In genomic region chr8:94954368-94954737, GRCm38 (mm10) we compare ENCODE assay signal across 9 mouse cellular contexts. TPM values are rescaled to one million over a fixed set of nuclear protein-coding genes. Genes with fewer than 3 reads are reported as not detected.
DNase-seq lines count a peak whose midpoint lies in the region; ATAC-seq and TF ChIP-seq lines count a peak whose summit lies in the region.
"Had no signal": no experiment of that assay in that cellular context is flagged by ENCODE, and none has a peak within 500 bp of the region (broad histone marks: within the 10 kb centered on the region; RNA-seq: fewer than 3 reads in every experiment).

No protein-coding gene starts in this region.

- H3K36me3 ChIP-seq in hindbrain, postnatal 0 days (ENCODE audit: insufficient read depth, low read length) = no peaks in the 10 kb centered on the region
- no peaks in the 10 kb centered on the region for H3K36me3 ChIP-seq in hindbrain, embryonic 11.5 days (ENCODE audit: control insufficient read depth, insufficient read depth, low read length)
- H3K36me3 ChIP-seq in lung, embryonic 14.5 days (ENCODE audit: insufficient read depth) = no peaks in the 10 kb centered on the region
- H3K36me3 ChIP-seq: limb, embryonic 12.5 days had no signal

- H3K9me3 ChIP-seq in hindbrain, postnatal 0 days (ENCODE audit: low read length) = no peaks in the 10 kb centered on the region
- H3K9me3 ChIP-seq in hindbrain, embryonic 11.5 days (ENCODE audit: control insufficient read depth, low read length) = no peaks in the 10 kb centered on the region
- H3K9me3 ChIP-seq in lung, embryonic 14.5 days (ENCODE audit: low read depth, low read length) = no peaks in the 10 kb centered on the region
- H3K9me3 ChIP-seq: limb, embryonic 12.5 days had no signal

- no peaks in the 10 kb centered on the region for H3K27me3 ChIP-seq in hindbrain, postnatal 0 days (ENCODE audit: insufficient read depth, low read length)
- H3K27me3 ChIP-seq in hindbrain, embryonic 11.5 days (ENCODE audit: control insufficient read depth, insufficient read depth, low read length) = no peaks in the 10 kb centered on the region
- H3K27me3 ChIP-seq in lung, embryonic 14.5 days (ENCODE audit: insufficient read depth, low read length) = no peaks in the 10 kb centered on the region
- H3K27me3 ChIP-seq: limb, embryonic 12.5 days had no signal

- DNase-seq in hindbrain, postnatal 0 days (ENCODE audit: low spot score) = peak; percentile 63
- DNase-seq in hindbrain, embryonic 11.5 days (ENCODE audit: low spot score) = no peak
- DNase-seq in 3T3-L1 (ENCODE audit: low read depth, low spot score) = peak; percentile 10
- peak; percentile 88 for DNase-seq in Muller cell, postnatal 12 days (ENCODE audit: inconsistent ontology term)
- DNase-seq in lung, embryonic 14.5 days = peak; percentile 74
- no peak for DNase-seq in layer of hippocampus, adult 2 months (ENCODE audit: low spot score in 2 of 2)
- no peak for DNase-seq in ovary, adult 18-20 months (ENCODE audit: low spot score)
- DNase-seq: cerebellum, adult 8-10 months had no signal

- H3K4me1 ChIP-seq in hindbrain, postnatal 0 days (ENCODE audit: insufficient read depth, low read length) = no peaks in the 10 kb centered on the region; the same call in 1 of the 2 replicates
- H3K4me1 ChIP-seq in hindbrain, embryonic 11.5 days (replicated peaks; ENCODE audit: control insufficient read depth, insufficient read depth, low read length) = no peaks in the 10 kb centered on the region
- H3K4me1 ChIP-seq in lung, embryonic 14.5 days (ENCODE audit: insufficient read depth) = 0 out of 2 replicates have a peak, but pooled peaks cover 4% of the 10 kb centered on the region
- H3K4me1 ChIP-seq: limb, embryonic 12.5 days had no signal

- peak; percentile 75 for ATAC-seq in hindbrain, postnatal 0 days
- ATAC-seq in hindbrain, embryonic 11.5 days (ENCODE audit: low FRiP score) = no peak
- peak; percentile 65 for ATAC-seq in lung, embryonic 14.5 days (ENCODE audit: insufficient read depth)

- no peak overlapping the region for H3K4me3 ChIP-seq in hindbrain, postnatal 0 days (ENCODE audit: low read length)
- H3K4me3 ChIP-seq in hindbrain, embryonic 11.5 days (ENCODE audit: low read depth, low read length) = no peak overlapping the region
- no peak overlapping the region for H3K4me3 ChIP-seq in lung, embryonic 14.5 days (ENCODE audit: low read depth, low read length)
- no peak overlapping the region for H3K4me3 ChIP-seq in layer of hippocampus, adult 2 months
- H3K4me3 ChIP-seq: limb, embryonic 12.5 days had no signal

- H3K4me2 ChIP-seq in hindbrain, postnatal 0 days (ENCODE audit: low read depth, low read length) = no peak overlapping the region
- H3K4me2 ChIP-seq in hindbrain, embryonic 11.5 days (replicated peaks; ENCODE audit: low read depth, low read length) = no peak overlapping the region
- peak overlapping the region; percentile 42; the same call in 1 of the 2 replicates for H3K4me2 ChIP-seq in lung, embryonic 14.5 days
- H3K4me2 ChIP-seq: limb, embryonic 12.5 days had no signal

- no peak for TF ChIP-seq CTCF in hindbrain, postnatal 0 days (IDR thresholded peaks at IDR 0.05; ENCODE audit: low read depth)
- TF ChIP-seq CTCF in lung, embryonic 14.5 days (IDR thresholded peaks at IDR 0.05; ENCODE audit: low read depth) = no peak
- TF ChIP-seq CTCF in layer of hippocampus, adult 2 months (conservative IDR thresholded peaks at IDR 0.05) = no peak

- H3K27ac ChIP-seq in hindbrain, postnatal 0 days = no peak overlapping the region
- no peak overlapping the region for H3K27ac ChIP-seq in hindbrain, embryonic 11.5 days (ENCODE audit: low read depth, low read length)
- peak overlapping the region; percentile 87 for H3K27ac ChIP-seq in lung, embryonic 14.5 days (ENCODE audit: low read depth)
- H3K27ac ChIP-seq in layer of hippocampus, adult 2 months = no peak overlapping the region
- H3K27ac ChIP-seq: limb, embryonic 12.5 days had no signal

- no peak overlapping the region for H3K9ac ChIP-seq in hindbrain, postnatal 0 days (replicated peaks; ENCODE audit: low read length)
- no peak overlapping the region for H3K9ac ChIP-seq in hindbrain, embryonic 11.5 days (ENCODE audit: low read depth, low read length)
- H3K9ac ChIP-seq in lung, embryonic 14.5 days = no peak overlapping the region
- H3K9ac ChIP-seq: limb, embryonic 12.5 days had no signal

- 40% methylated on average over 7 of the region's 7 CpGs for WGBS in hindbrain, postnatal 0 days
- 94% methylated on average over 7 of the region's 7 CpGs for WGBS in hindbrain, embryonic 11.5 days
- 42% methylated on average over 7 of the region's 7 CpGs for WGBS in lung, embryonic 14.5 days

RNA-seq across cellular contexts. Expression of gene Adgrg1, which starts 20.2 kb away (rescaled TPM):
- total RNA-seq in hindbrain, postnatal 0 days (2014; rRNA removed) = 236 and 284 TPM in 2 replicates
- 105 TPM in 2 replicates for polyA plus RNA-seq in hindbrain, postnatal 0 days (2015; fragmentation: Nextera tagmentation; extraction: Ambion mirVana)
- 138 and 160 TPM in 2 replicates for polyA plus RNA-seq in hindbrain, embryonic 11.5 days (2014; fragmentation: Nextera tagmentation; extraction: Ambion mirVana)
- 33.8 and 45.3 TPM in 2 replicates for polyA plus RNA-seq in lung, embryonic 14.5 days (2014; fragmentation: Nextera tagmentation; extraction: Ambion mirVana)
- total RNA-seq in layer of hippocampus, adult 2 months (2021) = 10 to 100 TPM; 89.7 to 90.5 TPM

RNA-seq across cellular contexts. Expression of gene Adgrg5, which starts 30.9 kb away (rescaled TPM):
- not detected in 2 replicates for total RNA-seq in hindbrain, postnatal 0 days (2014; rRNA removed)
- 0.11 TPM in 1 of 2 replicates, not detected in the other for polyA plus RNA-seq in hindbrain, postnatal 0 days (2015; fragmentation: Nextera tagmentation; extraction: Ambion mirVana)
- 0.14 TPM in 2 replicates for polyA plus RNA-seq in hindbrain, embryonic 11.5 days (2014; fragmentation: Nextera tagmentation; extraction: Ambion mirVana)
- polyA plus RNA-seq in lung, embryonic 14.5 days (2014; fragmentation: Nextera tagmentation; extraction: Ambion mirVana) = 0.18 and 0.21 TPM in 2 replicates
- not detected for total RNA-seq in layer of hippocampus, adult 2 months (2021)
- polyA plus RNA-seq: limb, embryonic 12.5 days had no signal

RNA-seq across cellular contexts. Expression of gene Ccdc102a, which starts 36.5 kb away (rescaled TPM):
- total RNA-seq in hindbrain, postnatal 0 days (2014; rRNA removed) = 7.8 and 12.8 TPM in 2 replicates
- polyA plus RNA-seq in hindbrain, postnatal 0 days (2015; fragmentation: Nextera tagmentation; extraction: Ambion mirVana) = 5.5 and 6.1 TPM in 2 replicates
- polyA plus RNA-seq in hindbrain, embryonic 11.5 days (2014; fragmentation: Nextera tagmentation; extraction: Ambion mirVana) = 18.5 and 19.2 TPM in 2 replicates
- 29.9 and 34.1 TPM in 2 replicates for polyA plus RNA-seq in lung, embryonic 14.5 days (2014; fragmentation: Nextera tagmentation; extraction: Ambion mirVana)
- 1 to 10 TPM; 1.7 to 1.9 TPM for total RNA-seq in layer of hippocampus, adult 2 months (2021)

Comparison
In these comparisons a context has a peak if more than half of its experiments do, and no peak if none do; other contexts are left out.
1. DNase-seq: peak in hindbrain, postnatal 0 days (single experiment), 3T3-L1 (single experiment), Muller cell, postnatal 12 days (single experiment) and lung, embryonic 14.5 days (single experiment); none in hindbrain, embryonic 11.5 days (single experiment), layer of hippocampus, adult 2 months (0 of 2) and ovary, adult 18-20 months (single experiment).